Mouse (Mus musculus) adrenal gland, adult 18-20 months (tissue): ENCODE data around the gene Plcd3. TPM values are rescaled to one million over a fixed set of nuclear protein-coding genes. Genes with fewer than 3 reads are reported as not detected.

Experiments used
- DNase-seq, 2 experiments: peaks; one replicate each; pipeline ENCODE4 v3.0.0; 2021 to 2022; ENCODE audit warnings: low spot score in 2 of 2
- total RNA-seq, 2 experiments: library from RNA; stranded (reverse); gene quantifications; 1 replicate in 1 of 2; 2 replicates in 1 of 2; pipeline ENCODE4 v1.2.3; 2021

The Plcd3 gene
- total RNA-seq, 2 experiments from 2014 or later: 6.6 to 12.0 TPM

GRCm38 (mm10) chr11:103099352-103099940 lies 2.0 kb downstream of the Plcd3 start:
- peak in 1 of 2 experiments; percentile 2 for DNase-seq

- DNase-seq: peak in 1 of 2 experiments; percentile 3
Measured at GRCm38 (mm10) chr11:103098531-103099190, 2.8 kb downstream of the Plcd3 start.

- DNase-seq: no peak
Measured at GRCm38 (mm10) chr11:103096979-103097894, 4.2 kb downstream of the Plcd3 start.

GRCm38 (mm10) chr11:103095801-103096200 lies 5.7 kb downstream of the Plcd3 start:
- no peak for DNase-seq

GRCm38 (mm10) chr11:103095107-103095670 lies 6.3 kb downstream of the Plcd3 start:
- DNase-seq: no peak

GRCm38 (mm10) chr11:103093862-103094833 lies 7.3 kb downstream of the Plcd3 start:
- DNase-seq: peak in 1 of 2 experiments; percentile 55

- DNase-seq: no peak
Measured at GRCm38 (mm10) chr11:103093306-103093705, 8.2 kb downstream of the Plcd3 start.

- DNase-seq: no peak
Measured at GRCm38 (mm10) chr11:103081631-103082030, 19.8 kb downstream of the Plcd3 start.

- no peak for DNase-seq
Measured at GRCm38 (mm10) chr11:103080323-103081091, 21.0 kb downstream of the Plcd3 start.

- DNase-seq: no peak
Measured at GRCm38 (mm10) chr11:103078131-103078530, 23.3 kb downstream of the Plcd3 start.

- DNase-seq: no peak
Measured at GRCm38 (mm10) chr11:103076581-103076980, 24.9 kb downstream of the Plcd3 start.

GRCm38 (mm10) chr11:103076010-103076409 lies 25.4 kb downstream of the Plcd3 start:
- DNase-seq: no peak

- DNase-seq: no peak
Measured at GRCm38 (mm10) chr11:103074796-103075323, 26.6 kb downstream of the Plcd3 start.

GRCm38 (mm10) chr11:103074121-103074650 lies 27.3 kb downstream of the Plcd3 start:
- DNase-seq: no peak

- no peak for DNase-seq
Measured at GRCm38 (mm10) chr11:103073671-103074070, 27.8 kb downstream of the Plcd3 start.

GRCm38 (mm10) chr11:103070322-103070880 lies 31.1 kb downstream of the Plcd3 start:
- peak in 1 of 2 experiments; percentile 16 for DNase-seq

GRCm38 (mm10) chr11:103069731-103070130 lies 31.7 kb downstream of the Plcd3 start:
- DNase-seq: peak in 1 of 2 experiments; percentile 16

GRCm38 (mm10) chr11:103068884-103069283 lies 32.6 kb downstream of the Plcd3 start:
- DNase-seq: no peak
